Mouse (Mus musculus) heart, adult 2 months (tissue): ENCODE measurements around the gene Acot3.

ENCODE experiments used
- CTCF ChIP-seq: fragments of 200-600 bp; IDR thresholded peaks from 2 replicates; pipeline ENCODE4 v1.8.1; 2022; ENCODE audit warnings: antibody characterized with exemption, mild to moderate bottlenecking, moderate library complexity
- POLR2A ChIP-seq: fragments of 200-500 bp; IDR thresholded peaks from 2 replicates; pipeline ENCODE4 v1.6.1; 2011; ENCODE audit warnings: mild to moderate bottlenecking, low read depth, low read length, control low read depth; ENCODE audit not compliant: insufficient read depth

- TF ChIP-seq POLR2A (no peak), CTCF (0 out of 2 replicates have a peak, but pooled peaks have one; percentile 5)
These were observed 58.0 kb downstream of the Acot3 start for GRCm38 (mm10) chr12:84109924-84110323.
